Mouse (Mus musculus): ENCODE results near the gene Ddx31. TPM values are rescaled to one million over a fixed set of nuclear protein-coding genes. Genes with fewer than 3 reads are reported as not detected.

Ddx31 gene
- total RNA-seq, 1 experiment: 20.9 TPM

DNA sequence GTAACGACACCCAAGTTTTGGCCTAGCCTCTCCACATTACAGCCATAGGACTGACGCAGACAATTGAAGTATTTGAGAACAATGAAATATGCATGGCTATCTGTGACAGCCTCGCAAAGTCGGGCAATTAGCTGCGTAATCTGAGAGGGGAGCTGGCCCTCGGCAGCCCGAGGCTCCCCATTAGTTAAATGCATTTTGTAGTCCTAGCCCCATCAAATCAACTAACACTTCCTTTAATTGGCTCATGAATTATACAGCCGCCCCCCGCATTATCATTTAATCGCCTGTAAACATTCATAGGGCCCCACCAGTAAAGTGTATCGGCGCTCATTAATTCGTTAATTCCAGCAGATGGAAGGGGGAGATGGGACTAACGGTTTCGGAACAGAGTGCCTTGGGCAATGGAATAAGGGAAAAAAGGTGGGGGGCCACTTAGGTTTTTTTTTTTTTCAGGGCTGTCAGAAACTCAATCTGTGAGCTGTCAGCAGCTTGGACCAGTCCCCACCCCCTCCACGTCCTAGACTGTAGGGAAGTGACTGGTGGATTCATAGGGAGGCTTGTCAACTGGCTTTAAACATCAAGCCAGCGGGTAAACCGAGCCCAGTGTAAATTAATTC lies 42.6 kb upstream of the Ddx31 start:
- Histone ChIP-seq H3K36me3 (ENCODE audit: control insufficient read depth, insufficient read depth, low read length, poor library complexity, severe bottlenecking) (no peaks in the 10 kb centered on the region), H3K4me3 (ENCODE audit: insufficient read depth in 1 of 2, low read depth in 1 of 2, low read length in 2 of 2, poor library complexity in 1 of 2, severe bottlenecking in 1 of 2) (no peak overlapping the region), H3K27ac (ENCODE audit: insufficient read depth, low read depth, low read length, poor library complexity, severe bottlenecking) (no peak overlapping the region), H3K4me1 (ENCODE audit: control insufficient read depth in 2 of 2, insufficient read depth in 2 of 2, low read length in 2 of 2, poor library complexity in 1 of 2) (peaks cover 0 to 2% of the 10 kb centered on the region in 2 experiments; a peak in 1 of 4 replicates), H3K9me3 (ENCODE audit: control insufficient read depth, insufficient read depth, low read depth, low read length) (no peaks in the 10 kb centered on the region), H3K9ac (ENCODE audit: insufficient read depth, low read depth, low read length, poor library complexity, severe bottlenecking) (no peak overlapping the region)
- in situ Hi-C loops (cut with MboI; ENCODE audit: low sequenced_read_pairs in 2 of 2, unreplicated experiment in 2 of 2): no loop called here
- DNase-seq (ENCODE audit: low read depth, low spot score): no peak
- TF ChIP-seq CHD2 (IDR thresholded peaks at IDR 0.05; ENCODE audit: low read depth, low read length) (no peak), ZNF384 (IDR thresholded peaks at IDR 0.05; ENCODE audit: low read depth, low read length) (no peak), HCFC1 (IDR thresholded peaks at IDR 0.05; ENCODE audit: borderline replicate concordance, insufficient read depth, low read length) (no peak), ZC3H11A (IDR thresholded peaks at IDR 0.05; ENCODE audit: borderline replicate concordance, low read depth, low read length) (no peak), MAFK (IDR thresholded peaks at IDR 0.05; ENCODE audit: insufficient read depth, low read depth, low read length) (no peak)

- DNase-seq (ENCODE audit: low read depth, low spot score): no peak
- no peak overlapping the region for H3K27ac ChIP-seq (ENCODE audit: insufficient read depth, low read depth, low read length, poor library complexity, severe bottlenecking)
- H3K36me3 ChIP-seq (ENCODE audit: control insufficient read depth, insufficient read depth, low read length, poor library complexity, severe bottlenecking): no peaks in the 10 kb centered on the region
- in situ Hi-C loops (cut with MboI; ENCODE audit: low sequenced_read_pairs in 2 of 2, unreplicated experiment in 2 of 2): no loop called here
- H3K9me3 ChIP-seq (ENCODE audit: control insufficient read depth, insufficient read depth, low read depth, low read length): no peaks in the 10 kb centered on the region
- no peak overlapping the region for H3K4me3 ChIP-seq (ENCODE audit: insufficient read depth in 1 of 2, low read depth in 1 of 2, low read length in 2 of 2, poor library complexity in 1 of 2, severe bottlenecking in 1 of 2)
- H3K4me1 ChIP-seq (ENCODE audit: control insufficient read depth in 2 of 2, insufficient read depth in 2 of 2, low read length in 2 of 2, poor library complexity in 1 of 2): peaks cover 0 to 2% of the 10 kb centered on the region in 2 experiments; a peak in 1 of 4 replicates
- no peak overlapping the region for H3K9ac ChIP-seq (ENCODE audit: insufficient read depth, low read depth, low read length, poor library complexity, severe bottlenecking)
- TF ChIP-seq ZC3H11A (IDR thresholded peaks at IDR 0.05; ENCODE audit: borderline replicate concordance, low read depth, low read length): no peak
- no peak for TF ChIP-seq CHD2 (IDR thresholded peaks at IDR 0.05; ENCODE audit: low read depth, low read length)
- no peak for TF ChIP-seq ZNF384 (IDR thresholded peaks at IDR 0.05; ENCODE audit: low read depth, low read length)
- TF ChIP-seq MAFK (IDR thresholded peaks at IDR 0.05; ENCODE audit: insufficient read depth, low read depth, low read length): no peak
- TF ChIP-seq HCFC1 (IDR thresholded peaks at IDR 0.05; ENCODE audit: borderline replicate concordance, insufficient read depth, low read length): no peak
Observed at GRCm38 (mm10) chr2:28798390-28798789, 41.8 kb upstream of the Ddx31 start.

GRCm38 (mm10) chr2:28799575-28799974 lies 40.6 kb upstream of the Ddx31 start:
- in situ Hi-C loops (cut with MboI; ENCODE audit: low sequenced_read_pairs in 2 of 2, unreplicated experiment in 2 of 2): no loop called here
- no peak overlapping the region for H3K9ac ChIP-seq (ENCODE audit: insufficient read depth, low read depth, low read length, poor library complexity, severe bottlenecking)
- TF ChIP-seq ZC3H11A (IDR thresholded peaks at IDR 0.05; ENCODE audit: borderline replicate concordance, low read depth, low read length) (no peak), HCFC1 (IDR thresholded peaks at IDR 0.05; ENCODE audit: borderline replicate concordance, insufficient read depth, low read length) (no peak), CHD2 (IDR thresholded peaks at IDR 0.05; ENCODE audit: low read depth, low read length) (no peak), MAFK (IDR thresholded peaks at IDR 0.05; ENCODE audit: insufficient read depth, low read depth, low read length) (no peak), ZNF384 (IDR thresholded peaks at IDR 0.05; ENCODE audit: low read depth, low read length) (no peak)
- H3K36me3 ChIP-seq (ENCODE audit: control insufficient read depth, insufficient read depth, low read length, poor library complexity, severe bottlenecking): no peaks in the 10 kb centered on the region
- H3K4me1 ChIP-seq (ENCODE audit: control insufficient read depth in 2 of 2, insufficient read depth in 2 of 2, low read length in 2 of 2, poor library complexity in 1 of 2): peaks cover 0 to 2% of the 10 kb centered on the region in 2 experiments; a peak in 1 of 4 replicates
- DNase-seq (ENCODE audit: low read depth, low spot score): no peak
- no peaks in the 10 kb centered on the region for H3K9me3 ChIP-seq (ENCODE audit: control insufficient read depth, insufficient read depth, low read depth, low read length)
- no peak overlapping the region for H3K4me3 ChIP-seq (ENCODE audit: insufficient read depth in 1 of 2, low read depth in 1 of 2, low read length in 2 of 2, poor library complexity in 1 of 2, severe bottlenecking in 1 of 2)
- no peak overlapping the region for H3K27ac ChIP-seq (ENCODE audit: insufficient read depth, low read depth, low read length, poor library complexity, severe bottlenecking)

DNA sequence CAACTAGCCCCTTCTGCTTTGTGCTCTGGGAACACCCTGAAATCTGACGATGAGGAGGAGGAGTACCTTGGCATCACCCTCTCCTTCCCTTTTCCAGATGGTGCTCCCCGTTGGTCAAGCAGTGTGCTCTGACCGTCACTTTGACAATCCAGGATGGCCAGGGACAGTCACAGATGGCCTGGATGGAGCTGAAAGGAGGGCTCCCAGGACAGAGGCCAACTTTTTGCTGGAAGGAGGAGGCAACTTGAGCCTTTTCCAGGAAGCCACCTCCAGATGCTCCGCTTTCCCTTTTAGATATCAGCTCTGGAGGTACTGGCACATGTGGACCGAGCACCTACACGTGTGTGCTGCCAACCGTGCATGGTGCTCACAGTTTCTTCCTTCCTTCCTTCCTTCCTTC lies 36.8 kb upstream of the Ddx31 start:
- Histone ChIP-seq H3K27ac (ENCODE audit: insufficient read depth, low read depth, low read length, poor library complexity, severe bottlenecking) (no peak overlapping the region), H3K4me3 (ENCODE audit: insufficient read depth in 1 of 2, low read depth in 1 of 2, low read length in 2 of 2, poor library complexity in 1 of 2, severe bottlenecking in 1 of 2) (no peak overlapping the region), H3K9me3 (ENCODE audit: control insufficient read depth, insufficient read depth, low read depth, low read length) (no peaks in the 10 kb centered on the region), H3K9ac (ENCODE audit: insufficient read depth, low read depth, low read length, poor library complexity, severe bottlenecking) (no peak overlapping the region), H3K36me3 (ENCODE audit: control insufficient read depth, insufficient read depth, low read length, poor library complexity, severe bottlenecking) (no peaks in the 10 kb centered on the region), H3K4me1 (ENCODE audit: control insufficient read depth in 2 of 2, insufficient read depth in 2 of 2, low read length in 2 of 2, poor library complexity in 1 of 2) (peaks cover 0 to 2% of the 10 kb centered on the region in 2 experiments; a peak in 1 of 4 replicates)
- in situ Hi-C loops (cut with MboI; ENCODE audit: low sequenced_read_pairs in 2 of 2, unreplicated experiment in 2 of 2): no loop called here
- DNase-seq (ENCODE audit: low read depth, low spot score): no peak
- TF ChIP-seq HCFC1 (IDR thresholded peaks at IDR 0.05; ENCODE audit: borderline replicate concordance, insufficient read depth, low read length): no peak
- TF ChIP-seq ZNF384 (IDR thresholded peaks at IDR 0.05; ENCODE audit: low read depth, low read length): no peak
- TF ChIP-seq ZC3H11A (IDR thresholded peaks at IDR 0.05; ENCODE audit: borderline replicate concordance, low read depth, low read length): no peak
- TF ChIP-seq CHD2 (IDR thresholded peaks at IDR 0.05; ENCODE audit: low read depth, low read length): no peak

Measured in ES-E14 (cell line).